Mouse (Mus musculus) small intestine, adult 2 months (tissue): ENCODE results near the gene Taf1a.

Source experiments
- CTCF ChIP-seq: fragments of 200-500 bp; IDR thresholded peaks from 2 replicates; pipeline ENCODE4 v1.5.1; 2012; ENCODE audit warnings: low read depth, mild to moderate bottlenecking, control low read depth, inconsistent platforms, low read length, moderate library complexity, mixed read lengths; ENCODE audit not compliant: insufficient replicate concordance, insufficient read length; ENCODE audit errors: extremely low read depth
- POLR2A ChIP-seq: fragments of 200-500 bp; IDR thresholded peaks from 2 replicates; pipeline ENCODE4 v1.6.1; 2012; ENCODE audit warnings: low read depth, mild to moderate bottlenecking, control low read depth, inconsistent platforms, low read length, moderate library complexity

DNA sequence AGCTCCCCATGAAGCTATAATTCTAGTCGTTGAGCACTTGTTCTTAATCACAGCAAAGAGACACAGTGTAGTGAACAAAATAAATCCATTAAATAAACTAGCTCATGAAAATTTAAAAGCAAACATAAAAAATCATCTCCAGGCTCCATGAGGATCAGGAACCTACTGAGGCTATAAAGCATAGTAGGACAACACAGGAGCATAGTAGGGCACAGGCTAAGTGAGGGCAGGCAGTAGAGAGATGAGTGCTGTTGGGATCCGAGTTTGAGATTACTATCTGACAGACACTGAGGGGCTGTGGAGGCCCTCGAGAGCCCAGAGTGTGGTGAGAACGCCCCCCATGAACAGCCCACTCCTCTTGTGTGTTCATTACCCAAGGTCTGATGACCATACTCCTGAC, 11.7 kb upstream of the Taf1a start:
- no peak for TF ChIP-seq CTCF
- TF ChIP-seq POLR2A: no peak
